Mouse (Mus musculus): Measurements from ENCODE around the gene Nup214.

GRCm38 (mm10) chr2:32087606-32088005 is 113.4 kb downstream of the Nup214 start:
- TF ChIP-seq CTCF (IDR thresholded peaks at IDR 0.05) (no peak), POLR2A (IDR thresholded peaks at IDR 0.05; ENCODE audit: insufficient read depth, low read depth, low read length) (no peak), EP300 (IDR thresholded peaks at IDR 0.05; ENCODE audit: insufficient read depth, low read depth, low read length) (no peak)

Measured in heart, adult 2 months (tissue).